Mouse (Mus musculus) hindbrain, embryonic 14.5 days (tissue): Measurements from ENCODE around the gene Enox1. TPM values are rescaled to one million over a fixed set of nuclear protein-coding genes. Genes with fewer than 3 reads are reported as not detected.

Source experiments
- ATAC-seq: fragments of 200-750 bp; cut with Nextera tagmentation; 2 replicates; pipeline ENCODE4 v1.8.0; 2017; ENCODE audit warnings: moderate number of reproducible peaks, mild to moderate bottlenecking, moderate TSS enrichment, moderate library complexity; ENCODE audit not compliant: low FRiP score
- DNase-seq: peaks from one replicate; pipeline ENCODE4 v3.0.0-alpha.2; 2015; ENCODE audit warnings: low spot score
- H3K27ac ChIP-seq: fragments of 300-500 bp; sonication (generic); 2 replicates; pipeline ENCODE4 v1.5.1; 2014; ENCODE audit warnings: mild to moderate bottlenecking, moderate library complexity
- H3K27me3 ChIP-seq: fragments of 300-500 bp; sonication (generic); 2 replicates; pipeline ENCODE4 v1.6.1; 2014; ENCODE audit warnings: mild to moderate bottlenecking, low read length, mixed read lengths; ENCODE audit not compliant: control insufficient read depth, insufficient read depth
- H3K36me3 ChIP-seq: fragments of 300-500 bp; sonication (generic); replicated peaks from 2 replicates; pipeline ENCODE4 v1.6.1; 2014; ENCODE audit not compliant: control insufficient read depth, insufficient read depth
- H3K4me1 ChIP-seq: fragments of 300-500 bp; sonication (generic); replicated peaks from 2 replicates; pipeline ENCODE4 v1.6.1; 2014; ENCODE audit warnings: antibody characterized with exemption, low read length, mixed read lengths; ENCODE audit not compliant: control insufficient read depth, insufficient read depth
- H3K4me2 ChIP-seq: fragments of 300-500 bp; sonication (generic); replicated peaks from 2 replicates; pipeline ENCODE4 v1.6.1; 2014; ENCODE audit warnings: mild to moderate bottlenecking, moderate library complexity
- H3K4me3 ChIP-seq: fragments of 300-500 bp; sonication (generic); replicated peaks from 2 replicates; pipeline ENCODE4 v1.5.1; 2014; ENCODE audit warnings: mild to moderate bottlenecking, low read length
- H3K9ac ChIP-seq: fragments of 300-500 bp; sonication (generic); 2 replicates; pipeline ENCODE4 v1.6.1; 2014
- H3K9me3 ChIP-seq: fragments of 300-500 bp; sonication (generic); 2 replicates; pipeline ENCODE4 v1.6.1; 2016; ENCODE audit warnings: low read length; ENCODE audit not compliant: control insufficient read depth
- WGBS: fragments of 180-500 bp; shearing (Covaris S2); extraction: QIAGEN DNeasy Blood & Tissue Kit; methylation state at CpG from one replicate; pipeline ENCODE4 v1.1.7; 2014; 5-methylcytosine and 5-hydroxymethylcytosine counted together
- polyA plus RNA-seq: library from polyadenylated mRNA; unstranded; fragments of >200 nt; fragmentation: Nextera tagmentation; extraction: Ambion mirVana; gene quantifications from 2 replicates; pipeline ENCODE4 v1.2.1, GENCODE M21; 2014

The Enox1 gene
- polyA plus RNA-seq, 1 experiment from 2014 or later = 30.2 TPM

DNA sequence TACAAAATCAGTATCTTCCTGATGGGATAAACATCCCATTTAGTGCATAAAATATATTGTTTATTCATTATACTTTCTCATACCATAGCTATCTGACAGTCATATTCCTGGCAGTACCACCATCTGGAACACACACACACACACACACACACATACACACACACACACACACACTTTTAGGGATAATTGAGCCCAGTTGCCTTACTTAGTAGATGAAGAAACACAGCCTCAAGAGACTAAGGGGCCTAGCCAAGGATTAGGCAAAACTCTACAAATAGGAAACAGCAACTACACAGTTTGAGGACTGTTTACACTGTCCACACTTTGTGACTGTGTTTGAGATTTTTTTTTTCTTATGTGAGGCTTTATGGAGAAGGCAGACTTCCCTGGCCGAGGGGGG lies 100.9 kb downstream of the Enox1 start:
- no peak overlapping the region for H3K4me2 ChIP-seq
- H3K27ac ChIP-seq = no peak overlapping the region
- H3K36me3 ChIP-seq = no peaks in the 10 kb centered on the region
- 81% methylated on average over 1 of the region's 1 CpGs for WGBS
- no peaks in the 10 kb centered on the region for H3K27me3 ChIP-seq
- no peak overlapping the region for H3K9ac ChIP-seq
- no peaks in the 10 kb centered on the region for H3K9me3 ChIP-seq
- DNase-seq (no peak), ATAC-seq (no peak)
- peaks cover 9% of the 10 kb centered on the region for H3K4me1 ChIP-seq
- H3K4me3 ChIP-seq = no peak overlapping the region

DNA sequence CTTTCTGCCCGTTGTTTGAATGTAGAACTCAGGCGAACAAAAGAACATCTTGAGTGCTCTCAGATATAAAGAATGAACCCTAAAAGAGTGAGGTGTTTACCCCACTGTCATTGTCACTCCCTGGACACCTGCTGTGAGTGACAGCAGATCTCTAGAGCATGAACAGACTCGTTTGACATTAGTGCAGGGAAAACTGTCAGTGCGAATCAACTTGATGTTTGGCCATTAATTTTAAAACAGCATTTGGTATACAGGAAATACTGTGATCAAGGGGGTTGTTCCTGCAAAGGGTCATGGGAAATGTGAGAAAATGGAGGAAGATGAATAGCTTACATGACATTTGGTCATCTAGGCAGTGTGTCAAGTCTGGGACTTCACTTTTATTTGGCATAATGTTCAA lies 101.6 kb downstream of the Enox1 start:
- Histone ChIP-seq H3K27ac (no peak overlapping the region), H3K36me3 (no peaks in the 10 kb centered on the region), H3K4me2 (no peak overlapping the region), H3K4me3 (no peak overlapping the region), H3K9me3 (no peaks in the 10 kb centered on the region), H3K9ac (no peak overlapping the region), H3K4me1 (peaks cover 9% of the 10 kb centered on the region), H3K27me3 (no peaks in the 10 kb centered on the region)
- ATAC-seq (no peak), DNase-seq (no peak)
- 47% methylated on average over 4 of the region's 4 CpGs for WGBS

DNA sequence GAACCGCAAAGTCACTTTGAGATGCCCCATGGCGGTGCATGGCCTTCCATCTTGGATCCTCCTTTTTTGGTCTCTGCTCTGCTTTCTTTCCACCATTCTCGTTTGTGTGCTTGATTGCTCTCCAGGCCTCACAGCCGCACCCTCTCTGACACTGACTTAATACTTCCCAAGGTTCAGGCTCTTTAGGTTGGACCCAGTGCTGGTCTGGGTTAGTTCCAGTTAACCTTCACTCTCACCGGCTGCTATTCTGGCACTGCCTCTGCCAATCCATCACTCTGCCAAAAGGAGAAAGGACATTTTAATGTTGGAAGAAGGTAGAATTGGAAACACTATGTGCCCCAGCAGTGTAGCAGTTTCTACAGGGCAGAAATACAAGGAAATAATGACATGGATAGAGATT lies 103.1 kb downstream of the Enox1 start:
- DNase-seq = no peak
- peaks cover 9% of the 10 kb centered on the region for H3K4me1 ChIP-seq
- H3K9ac ChIP-seq = no peak overlapping the region
- no peaks in the 10 kb centered on the region for H3K9me3 ChIP-seq
- no peaks in the 10 kb centered on the region for H3K27me3 ChIP-seq
- ATAC-seq = no peak
- H3K4me2 ChIP-seq = no peak overlapping the region
- 85% methylated on average over 5 of the region's 5 CpGs for WGBS
- H3K36me3 ChIP-seq = no peaks in the 10 kb centered on the region
- H3K27ac ChIP-seq = no peak overlapping the region
- H3K4me3 ChIP-seq = no peak overlapping the region

DNA sequence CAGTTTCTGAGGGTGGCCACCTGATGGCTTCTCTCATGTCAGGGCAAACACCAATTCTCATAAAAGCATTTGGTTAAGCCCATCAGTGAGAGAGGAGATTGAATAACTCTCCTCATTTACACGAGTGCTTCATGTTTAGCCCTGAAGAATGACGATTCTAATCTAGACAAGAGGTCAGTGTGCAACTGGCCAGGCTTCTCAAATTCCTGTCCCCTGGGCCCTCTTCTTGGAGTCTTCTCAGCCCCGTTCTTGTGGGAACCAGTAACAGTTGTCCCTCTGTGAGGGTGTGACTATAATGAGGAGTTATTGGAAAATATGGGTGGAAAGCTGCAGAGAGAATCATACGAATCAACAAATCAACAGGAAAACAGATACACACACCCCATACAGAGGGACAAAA lies 103.5 kb downstream of the Enox1 start:
- H3K27ac ChIP-seq = no peak overlapping the region
- no peak overlapping the region for H3K4me2 ChIP-seq
- no peak overlapping the region for H3K4me3 ChIP-seq
- DNase-seq (no peak), ATAC-seq (no peak)
- no peaks in the 10 kb centered on the region for H3K36me3 ChIP-seq
- H3K9me3 ChIP-seq = no peaks in the 10 kb centered on the region
- WGBS = 64% methylated on average over 4 of the region's 4 CpGs
- H3K4me1 ChIP-seq = peaks cover 9% of the 10 kb centered on the region
- no peaks in the 10 kb centered on the region for H3K27me3 ChIP-seq
- H3K9ac ChIP-seq = no peak overlapping the region

DNA sequence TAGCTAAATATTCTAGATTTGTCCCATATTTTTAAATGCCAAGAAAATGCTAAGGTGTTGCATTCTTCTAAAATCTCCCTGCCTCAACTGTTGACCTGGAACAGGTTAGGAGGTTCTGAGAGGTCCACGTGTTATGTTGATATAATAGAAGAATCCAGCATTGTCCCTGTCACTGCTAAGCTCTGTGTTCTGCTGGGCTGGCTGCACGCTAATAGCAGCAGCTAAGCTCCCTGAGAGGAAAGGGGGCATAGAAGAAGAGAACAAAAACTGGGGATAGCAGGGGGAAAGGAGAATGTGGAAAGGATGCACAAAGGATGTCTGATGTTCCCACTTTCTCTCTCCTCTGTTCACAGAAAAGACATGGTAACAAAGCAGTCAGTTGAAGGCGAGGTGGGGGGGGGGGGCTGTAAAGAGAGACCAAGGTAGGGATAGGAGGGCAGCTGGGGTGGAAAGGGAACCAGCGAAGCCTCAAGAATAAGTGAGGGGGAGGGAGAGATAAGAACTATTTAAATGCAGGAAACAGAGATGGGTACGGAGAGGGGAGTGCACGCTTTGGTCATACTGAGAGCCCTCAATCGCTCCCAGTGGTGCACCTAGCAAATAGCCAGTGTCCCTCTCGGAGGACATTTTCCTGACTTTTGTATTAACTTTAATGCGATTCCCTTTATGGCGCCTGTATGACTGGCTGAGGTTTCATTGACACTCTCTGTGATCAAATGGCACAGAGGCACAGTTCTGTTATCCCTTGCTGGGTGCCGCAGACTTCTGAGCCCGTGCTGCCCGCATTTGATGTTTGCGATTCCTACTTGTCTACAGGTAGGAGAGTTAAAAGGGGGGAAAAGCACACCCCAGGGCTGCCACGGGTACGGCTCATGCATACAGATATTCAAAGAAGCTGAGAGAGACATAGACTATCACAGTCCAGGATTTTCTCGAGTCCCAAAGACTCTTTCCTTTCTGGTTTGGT lies 110.5 kb downstream of the Enox1 start:
- no peaks in the 10 kb centered on the region for H3K27me3 ChIP-seq
- no peak overlapping the region for H3K4me3 ChIP-seq
- H3K4me1 ChIP-seq = peaks cover 16% of the 10 kb centered on the region; the same call in 1 of the 2 replicates
- DNase-seq = no peak
- WGBS = 57% methylated on average over 17 of the region's 17 CpGs
- no peak for ATAC-seq
- H3K9ac ChIP-seq = no peak overlapping the region
- no peak overlapping the region for H3K27ac ChIP-seq
- no peaks in the 10 kb centered on the region for H3K36me3 ChIP-seq
- H3K4me2 ChIP-seq = no peak overlapping the region
- no peaks in the 10 kb centered on the region for H3K9me3 ChIP-seq

DNA sequence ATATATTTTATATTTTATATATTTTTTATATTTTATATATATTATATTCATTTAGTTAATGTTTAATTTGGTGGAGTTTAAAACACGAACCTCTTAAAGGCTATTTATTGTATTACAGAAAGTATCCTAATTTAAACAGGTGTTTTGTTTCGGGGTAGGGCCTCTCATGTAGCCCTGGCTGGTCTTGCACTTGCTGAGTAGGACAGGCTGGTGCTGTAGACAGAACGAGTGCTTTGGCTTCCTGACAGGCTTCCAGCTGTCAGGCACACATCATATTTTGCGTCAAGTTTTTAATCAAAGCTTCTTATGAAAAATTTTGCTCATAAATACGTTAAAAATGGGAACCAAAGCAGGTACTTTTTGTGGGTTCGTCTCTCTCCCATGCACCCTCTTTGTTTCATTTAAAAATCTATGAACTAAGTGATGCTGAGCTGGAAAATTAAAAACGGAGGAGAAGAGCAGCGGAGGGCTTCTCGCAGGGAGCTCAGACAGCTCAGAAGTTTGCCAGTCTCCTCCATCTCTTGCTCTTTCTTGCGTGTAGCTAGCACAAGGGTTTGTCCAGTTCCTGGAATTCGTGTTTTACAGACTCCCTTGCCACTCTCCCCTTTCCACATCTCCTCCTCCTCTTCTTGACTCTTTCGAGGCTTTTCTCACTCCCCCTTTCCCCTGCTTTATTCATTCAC lies 115.8 kb downstream of the Enox1 start:
- WGBS = 58% methylated on average over 12 of the region's 12 CpGs
- Histone ChIP-seq H3K9ac (no peak overlapping the region), H3K4me1 (peaks cover 27% of the 10 kb centered on the region; the same call in 1 of the 2 replicates), H3K4me3 (no peak overlapping the region), H3K9me3 (no peaks in the 10 kb centered on the region), H3K4me2 (no peak overlapping the region), H3K27me3 (no peaks in the 10 kb centered on the region), H3K27ac (peak overlapping the region; percentile 12), H3K36me3 (no peaks in the 10 kb centered on the region)
- DNase-seq (no peak), ATAC-seq (no peak)

DNA sequence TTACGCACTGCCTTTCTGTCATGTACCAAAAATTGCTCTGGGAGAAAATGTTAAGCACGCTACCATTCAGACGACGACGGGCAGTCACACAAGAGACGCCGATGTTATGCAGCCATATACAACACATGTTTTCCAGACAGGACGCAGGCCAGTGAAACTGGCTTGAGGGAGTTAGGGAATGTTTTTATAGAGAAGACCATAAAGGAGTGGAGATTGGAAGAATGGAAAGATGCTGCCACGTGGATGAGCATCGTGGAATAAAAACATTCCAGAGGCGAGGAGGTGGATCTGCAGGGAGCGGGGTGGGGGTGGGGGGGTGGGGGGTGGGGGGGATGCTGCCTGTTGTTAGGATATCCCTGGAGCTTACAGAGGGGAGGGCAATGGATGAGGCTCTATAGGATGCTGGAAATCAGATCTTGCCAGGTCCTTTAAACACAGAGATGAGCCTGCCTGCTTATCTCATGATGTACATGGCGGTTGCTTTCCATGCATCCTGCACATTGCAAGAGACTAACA lies 116.4 kb downstream of the Enox1 start:
- DNase-seq = no peak
- Histone ChIP-seq H3K9ac (peak overlapping the region; percentile 40; the same call in 1 of the 2 replicates), H3K9me3 (no peaks in the 10 kb centered on the region), H3K4me2 (no peak overlapping the region), H3K4me3 (no peak overlapping the region), H3K4me1 (peaks cover 26% of the 10 kb centered on the region; the same call in 1 of the 2 replicates), H3K27me3 (no peaks in the 10 kb centered on the region), H3K36me3 (no peaks in the 10 kb centered on the region), H3K27ac (peak overlapping the region; percentile 78)
- 29% methylated on average over 13 of the region's 13 CpGs for WGBS
- ATAC-seq = peak; percentile 53; the same call in 1 of the 2 replicates

DNA sequence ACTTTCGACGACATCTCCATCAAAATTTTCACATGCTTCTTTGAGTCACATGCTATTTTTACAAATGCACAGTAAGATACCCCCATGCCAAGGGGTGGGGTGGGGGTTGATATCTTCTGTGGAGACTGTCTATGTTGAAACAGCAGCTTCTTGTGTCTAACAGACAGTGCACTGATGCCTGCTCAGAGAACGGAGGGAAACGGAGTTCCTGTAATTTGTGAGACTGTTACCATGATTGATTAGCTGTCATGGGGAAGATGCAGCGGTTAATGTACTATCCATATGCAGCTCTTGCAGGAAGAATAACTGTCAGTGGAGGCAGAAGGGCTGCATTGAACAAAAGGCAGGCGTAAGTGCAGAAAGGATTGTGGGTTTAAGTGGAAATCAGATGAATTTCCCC lies 117.2 kb downstream of the Enox1 start:
- ATAC-seq (no peak; the same call in 1 of the 2 replicates), DNase-seq (peak; percentile 56)
- no peak overlapping the region for H3K4me3 ChIP-seq
- no peaks in the 10 kb centered on the region for H3K9me3 ChIP-seq
- WGBS = 50% methylated on average over 6 of the region's 6 CpGs
- H3K36me3 ChIP-seq = no peaks in the 10 kb centered on the region
- H3K27me3 ChIP-seq = no peaks in the 10 kb centered on the region
- H3K9ac ChIP-seq = peak overlapping the region; percentile 40; the same call in 1 of the 2 replicates
- no peak overlapping the region for H3K4me2 ChIP-seq
- peaks cover 26% of the 10 kb centered on the region; the same call in 1 of the 2 replicates for H3K4me1 ChIP-seq
- peak overlapping the region; percentile 78 for H3K27ac ChIP-seq

DNA sequence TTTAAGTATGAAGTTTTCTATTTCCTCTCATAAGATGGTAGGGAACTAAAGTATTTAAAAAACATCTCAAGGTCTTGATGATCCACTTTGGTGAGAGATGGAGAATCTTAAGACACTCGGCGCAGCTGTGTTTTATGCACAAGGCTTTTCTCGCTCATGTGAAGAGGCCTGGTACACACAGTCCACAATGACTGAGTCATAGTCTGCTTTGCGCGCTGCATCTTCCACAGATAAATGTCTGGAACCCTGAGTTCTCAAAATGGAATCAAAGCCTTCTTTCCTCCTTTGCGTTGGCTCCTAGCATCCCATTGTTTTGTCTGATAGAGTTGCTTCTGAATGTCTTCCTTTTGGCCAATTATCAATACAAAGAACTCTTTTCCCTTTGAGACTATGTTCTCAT lies 119.0 kb downstream of the Enox1 start:
- Histone ChIP-seq H3K9ac (no peak overlapping the region), H3K4me2 (no peak overlapping the region), H3K27me3 (no peaks in the 10 kb centered on the region), H3K4me3 (no peak overlapping the region), H3K27ac (no peak overlapping the region), H3K36me3 (no peaks in the 10 kb centered on the region), H3K9me3 (no peaks in the 10 kb centered on the region), H3K4me1 (peaks cover 26% of the 10 kb centered on the region)
- no peak for DNase-seq
- no peak for ATAC-seq
- WGBS = 87% methylated on average over 6 of the region's 6 CpGs
